Mouse (Mus musculus): ENCODE data around the gene Aebp2. TPM values are rescaled to one million over a fixed set of nuclear protein-coding genes. Genes with fewer than 3 reads are reported as not detected.
"Not testable (repeated sequence)": the region's sequence is repeated elsewhere in the genome, so short reads cannot be mapped to it uniquely, and the experiment has no call there.

Gene Aebp2
- polyA plus RNA-seq, 1 experiment: 47.9 TPM

GRCm38 (mm10) chr6:140599337-140599736 lies 23.1 kb upstream of the Aebp2 start:
- Histone ChIP-seq H3K4me1 (ENCODE audit: control insufficient read depth, insufficient read depth, low read length) (no peaks in the 10 kb centered on the region), H3K27me3 (ENCODE audit: control insufficient read depth, insufficient read depth, low read length) (no peaks in the 10 kb centered on the region), H3K27ac (ENCODE audit: insufficient read depth, low read length) (no peak overlapping the region), H3K4me3 (replicated peaks; ENCODE audit: insufficient read depth, low read depth, low read length) (no peak overlapping the region)
- DNase-seq: no peak
- 59% methylated on average over 5 of the region's 5 CpGs for WGBS
- TF ChIP-seq POLR2A (IDR thresholded peaks at IDR 0.05; ENCODE audit: borderline replicate concordance, insufficient read depth, low read length): no peak
- TF ChIP-seq CTCF (IDR thresholded peaks at IDR 0.05; ENCODE audit: borderline replicate concordance, insufficient read depth, low read depth, low read length): no peak

- WGBS: 94% methylated on average over 8 of the region's 8 CpGs
- H3K4me1 ChIP-seq (ENCODE audit: control insufficient read depth, insufficient read depth, low read length); H3K27me3 ChIP-seq (ENCODE audit: control insufficient read depth, insufficient read depth, low read length); H3K4me3 ChIP-seq (replicated peaks; ENCODE audit: insufficient read depth, low read depth, low read length); DNase-seq; H3K27ac ChIP-seq (ENCODE audit: insufficient read depth, low read length): not testable (repeated sequence)
These were observed 21.8 kb upstream of the Aebp2 start for GRCm38 (mm10) chr6:140600671-140601070.

GRCm38 (mm10) chr6:140601175-140601574 lies 21.3 kb upstream of the Aebp2 start:
- TF ChIP-seq CTCF (IDR thresholded peaks at IDR 0.05; ENCODE audit: borderline replicate concordance, insufficient read depth, low read depth, low read length): no peak
- TF ChIP-seq POLR2A (IDR thresholded peaks at IDR 0.05; ENCODE audit: borderline replicate concordance, insufficient read depth, low read length): no peak
- 96% methylated on average over 4 of the region's 4 CpGs for WGBS

GRCm38 (mm10) chr6:140603228-140603944 lies 19.1 kb upstream of the Aebp2 start:
- Histone ChIP-seq H3K4me3 (replicated peaks; ENCODE audit: insufficient read depth, low read depth, low read length) (no peak overlapping the region), H3K4me1 (ENCODE audit: control insufficient read depth, insufficient read depth, low read length) (no peaks in the 10 kb centered on the region), H3K27me3 (ENCODE audit: control insufficient read depth, insufficient read depth, low read length) (no peaks in the 10 kb centered on the region), H3K27ac (ENCODE audit: insufficient read depth, low read length) (no peak overlapping the region)
- no peak for DNase-seq
- WGBS: 28% methylated on average over 8 of the region's 8 CpGs
- no peak for TF ChIP-seq POLR2A (IDR thresholded peaks at IDR 0.05; ENCODE audit: borderline replicate concordance, insufficient read depth, low read length)
- no peak for TF ChIP-seq CTCF (IDR thresholded peaks at IDR 0.05; ENCODE audit: borderline replicate concordance, insufficient read depth, low read depth, low read length)

More at GRCm38 (mm10) chr6:140601175-140601574, 21.3 kb upstream of the Aebp2 start:
- no peak overlapping the region for H3K27ac ChIP-seq (ENCODE audit: insufficient read depth, low read length)
- no peak overlapping the region for H3K4me3 ChIP-seq (replicated peaks; ENCODE audit: insufficient read depth, low read depth, low read length)
- H3K4me1 ChIP-seq (ENCODE audit: control insufficient read depth, insufficient read depth, low read length): no peaks in the 10 kb centered on the region
- no peak for DNase-seq
- no peaks in the 10 kb centered on the region for H3K27me3 ChIP-seq (ENCODE audit: control insufficient read depth, insufficient read depth, low read length)

- not testable (repeated sequence) for H3K27me3 ChIP-seq (ENCODE audit: control insufficient read depth, insufficient read depth, low read length); H3K4me1 ChIP-seq (ENCODE audit: control insufficient read depth, insufficient read depth, low read length); H3K4me3 ChIP-seq (replicated peaks; ENCODE audit: insufficient read depth, low read depth, low read length); H3K27ac ChIP-seq (ENCODE audit: insufficient read depth, low read length); DNase-seq
- WGBS: 84% methylated on average over 5 of the region's 5 CpGs
These were observed 17.3 kb upstream of the Aebp2 start for GRCm38 (mm10) chr6:140605173-140605572.

GRCm38 (mm10) chr6:140605732-140606131 lies 16.7 kb upstream of the Aebp2 start:
- 68% methylated on average over 3 of the region's 3 CpGs for WGBS
- no peaks in the 10 kb centered on the region for H3K4me1 ChIP-seq (ENCODE audit: control insufficient read depth, insufficient read depth, low read length)
- H3K4me3 ChIP-seq (replicated peaks; ENCODE audit: insufficient read depth, low read depth, low read length): no peak overlapping the region
- TF ChIP-seq POLR2A (IDR thresholded peaks at IDR 0.05; ENCODE audit: borderline replicate concordance, insufficient read depth, low read length) (no peak), CTCF (IDR thresholded peaks at IDR 0.05; ENCODE audit: borderline replicate concordance, insufficient read depth, low read depth, low read length) (no peak)
- H3K27me3 ChIP-seq (ENCODE audit: control insufficient read depth, insufficient read depth, low read length): no peaks in the 10 kb centered on the region
- DNase-seq: no peak
- H3K27ac ChIP-seq (ENCODE audit: insufficient read depth, low read length): no peak overlapping the region

GRCm38 (mm10) chr6:140606534-140606933 lies 15.9 kb upstream of the Aebp2 start:
- no peak for TF ChIP-seq CTCF (IDR thresholded peaks at IDR 0.05; ENCODE audit: borderline replicate concordance, insufficient read depth, low read depth, low read length)
- no peak for TF ChIP-seq POLR2A (IDR thresholded peaks at IDR 0.05; ENCODE audit: borderline replicate concordance, insufficient read depth, low read length)
- no peaks in the 10 kb centered on the region for H3K4me1 ChIP-seq (ENCODE audit: control insufficient read depth, insufficient read depth, low read length)
- no peak overlapping the region for H3K4me3 ChIP-seq (replicated peaks; ENCODE audit: insufficient read depth, low read depth, low read length)
- 82% methylated on average over 10 of the region's 10 CpGs for WGBS
- DNase-seq: no peak
- no peak overlapping the region for H3K27ac ChIP-seq (ENCODE audit: insufficient read depth, low read length)
- H3K27me3 ChIP-seq (ENCODE audit: control insufficient read depth, insufficient read depth, low read length): no peaks in the 10 kb centered on the region

GRCm38 (mm10) chr6:140608666-140609065 lies 13.8 kb upstream of the Aebp2 start:
- Histone ChIP-seq H3K27ac (ENCODE audit: insufficient read depth, low read length) (no peak overlapping the region), H3K27me3 (ENCODE audit: control insufficient read depth, insufficient read depth, low read length) (no peaks in the 10 kb centered on the region), H3K4me1 (ENCODE audit: control insufficient read depth, insufficient read depth, low read length) (no peaks in the 10 kb centered on the region; the same call in 1 of the 2 replicates), H3K4me3 (replicated peaks; ENCODE audit: insufficient read depth, low read depth, low read length) (no peak overlapping the region)
- no peak for DNase-seq
- WGBS: 95% methylated on average over 6 of the region's 6 CpGs
- TF ChIP-seq CTCF (IDR thresholded peaks at IDR 0.05; ENCODE audit: borderline replicate concordance, insufficient read depth, low read depth, low read length) (no peak), POLR2A (IDR thresholded peaks at IDR 0.05; ENCODE audit: borderline replicate concordance, insufficient read depth, low read length) (no peak)
